8 mouse cellular contexts compared by ENCODE assay signal in the genomic region with DNA sequence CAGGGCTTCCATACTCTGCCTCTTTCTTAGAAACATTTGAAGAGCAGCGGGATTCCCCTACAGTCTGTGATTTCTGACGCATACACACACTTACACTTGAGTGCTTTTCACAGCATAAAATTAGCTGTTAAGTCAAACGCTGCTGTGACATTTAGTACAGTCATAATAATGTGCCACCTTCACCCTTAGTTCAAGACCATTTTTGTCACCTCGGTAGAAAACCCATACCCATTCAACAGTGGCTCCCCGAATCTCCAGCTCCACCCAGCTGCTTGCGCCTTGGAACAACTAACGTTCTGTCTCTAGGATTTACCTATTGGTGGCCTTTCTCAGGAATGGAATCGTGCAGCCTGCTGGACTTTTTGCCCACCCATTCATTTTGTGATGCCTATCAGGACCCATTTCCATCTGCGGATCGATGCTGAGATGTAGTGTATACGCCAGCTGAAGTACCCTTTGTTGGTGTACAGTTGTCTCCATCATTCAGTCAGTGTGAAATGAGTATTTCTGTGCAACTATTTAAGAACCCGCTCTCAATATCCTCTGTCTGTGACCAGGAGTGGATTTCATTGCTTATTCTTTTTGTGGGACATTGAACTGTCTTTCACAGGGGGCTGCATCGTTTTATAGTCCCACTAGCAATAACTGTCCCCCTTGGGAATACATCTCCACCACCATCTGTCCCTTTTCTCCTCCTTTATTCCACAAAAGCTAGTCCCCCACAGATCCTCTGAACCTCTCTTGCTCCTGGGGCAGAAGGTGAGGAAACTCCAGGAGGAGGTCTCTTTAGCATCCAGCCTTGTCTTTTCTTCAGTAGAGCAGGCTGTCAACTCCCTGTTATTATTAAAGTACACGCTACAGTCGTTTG. TPM values are rescaled to one million over a fixed set of nuclear protein-coding genes. Genes with fewer than 3 reads are reported as not detected.
A peak's percentile ranks its signal among the peaks of the same experiment; 100 is the strongest.
DNase-seq lines count a peak whose midpoint lies in the region; ATAC-seq lines count a peak whose summit lies in the region.

No protein-coding gene starts in this region.

- no peaks in the 10 kb centered on the region for H3K27me3 ChIP-seq in erythroblast, embryonic 14.5 days (ENCODE audit: control insufficient read depth)
- H3K27me3 ChIP-seq in limb, embryonic 13.5 days, result no peaks in the 10 kb centered on the region
- H3K27me3 ChIP-seq in stomach, embryonic 14.5 days (ENCODE audit: control insufficient read depth, insufficient read depth, low read length), result no peaks in the 10 kb centered on the region

- peak overlapping the region; percentile 71 for H3K4me3 ChIP-seq in erythroblast, embryonic 14.5 days (replicated peaks)
- H3K4me3 ChIP-seq in limb, embryonic 13.5 days, result peak overlapping the region; percentile 48
- peak overlapping the region; percentile 36 for H3K4me3 ChIP-seq in stomach, embryonic 14.5 days (ENCODE audit: low read depth, low read length)

- DNase-seq in thymus, postnatal 14 days, result peak; percentile 27
- no peak for DNase-seq in thymus, postnatal 10 days (ENCODE audit: low spot score in 2 of 2)
- no peak for DNase-seq in left cerebral cortex, postnatal 14 days (ENCODE audit: low spot score in 2 of 2)
- DNase-seq in adipocyte (ENCODE audit: low spot score), result no peak

- H3K9me3 ChIP-seq in erythroblast, embryonic 14.5 days (ENCODE audit: control insufficient read depth, low read length), result no peaks in the 10 kb centered on the region
- no peaks in the 10 kb centered on the region for H3K9me3 ChIP-seq in limb, embryonic 13.5 days
- H3K9me3 ChIP-seq in stomach, embryonic 14.5 days (ENCODE audit: control insufficient read depth, low read depth, low read length), result no peaks in the 10 kb centered on the region

- intact Hi-C loops in left cerebral cortex, postnatal 14 days (cut with DNase I), result no loop called here

- no peak for ATAC-seq in erythroblast, adult 5-6 weeks (replicated peaks; ENCODE audit: low FRiP score, poor library complexity, severe bottlenecking)
- no peak for ATAC-seq in limb, embryonic 13.5 days (ENCODE audit: low FRiP score, low read depth)
- no peak for ATAC-seq in stomach, embryonic 14.5 days (ENCODE audit: insufficient number of reproducible peaks, insufficient read depth, low FRiP score, low read depth)

- peak overlapping the region; percentile 83 for H3K4me2 ChIP-seq in limb, embryonic 13.5 days (replicated peaks)
- peak overlapping the region; percentile 83 for H3K4me2 ChIP-seq in stomach, embryonic 14.5 days (replicated peaks; ENCODE audit: low read depth, low read length)

- H3K27ac ChIP-seq in limb, embryonic 13.5 days, result peak overlapping the region; percentile 95
- H3K27ac ChIP-seq in stomach, embryonic 14.5 days (ENCODE audit: low read length), result peak overlapping the region; percentile 99

- peaks cover 80% of the 10 kb centered on the region for H3K4me1 ChIP-seq in erythroblast, embryonic 14.5 days (ENCODE audit: control insufficient read depth)
- peaks cover 57% of the 10 kb centered on the region for H3K4me1 ChIP-seq in limb, embryonic 13.5 days
- peaks cover 39% of the 10 kb centered on the region; the same call in 1 of the 2 replicates for H3K4me1 ChIP-seq in stomach, embryonic 14.5 days (ENCODE audit: control insufficient read depth, insufficient read depth, low read length)

- H3K36me3 ChIP-seq in erythroblast, embryonic 14.5 days (ENCODE audit: control insufficient read depth), result no peaks in the 10 kb centered on the region
- H3K36me3 ChIP-seq in limb, embryonic 13.5 days, result no peaks in the 10 kb centered on the region
- no peaks in the 10 kb centered on the region for H3K36me3 ChIP-seq in stomach, embryonic 14.5 days (ENCODE audit: control insufficient read depth, insufficient read depth, low read length)

- peak overlapping the region; percentile 48; the same call in 1 of the 2 replicates for H3K9ac ChIP-seq in limb, embryonic 13.5 days
- 0 out of 2 replicates have a peak overlapping the region, but pooled peaks have one; percentile 25 for H3K9ac ChIP-seq in stomach, embryonic 14.5 days (replicated peaks; ENCODE audit: low read depth, low read length)

- WGBS in limb, embryonic 13.5 days, result 25% methylated on average over 15 of the region's 15 CpGs
- WGBS in stomach, embryonic 14.5 days, result 26% methylated on average over 15 of the region's 15 CpGs

RNA-seq across cellular contexts. Expression of gene Scd2, which starts 10.1 kb away (rescaled TPM):
- polyA plus RNA-seq in erythroblast, embryonic 14.5 days (2012), result 0.27 TPM in 2 replicates
- 11.3 and 16.7 TPM in 2 replicates for total RNA-seq in erythroblast, adult 5-6 weeks (2015; ENCODE audit: low replicate concordance)
- 17.3 and 20.9 TPM in 2 replicates for total RNA-seq in erythroblast, adult 5-6 weeks (2017; ENCODE audit: low replicate concordance)
- 197 and 219 TPM in 2 replicates for polyA plus RNA-seq in limb, embryonic 13.5 days (2015; fragmentation: Nextera tagmentation; extraction: Ambion mirVana)
- polyA plus RNA-seq in stomach, embryonic 14.5 days (2014; fragmentation: Nextera tagmentation; extraction: Ambion mirVana), result 237 and 282 TPM in 2 replicates
- total RNA-seq in left cerebral cortex, postnatal 14 days (2021), result 100 to 1,000 TPM; 555 to 608 TPM

RNA-seq across cellular contexts. Expression of gene Scd4, which starts 49.5 kb away (rescaled TPM):
- not detected in 2 replicates for polyA plus RNA-seq in erythroblast, embryonic 14.5 days (2012)
- 0.38 TPM in 1 of 2 replicates, not detected in the other for total RNA-seq in erythroblast, adult 5-6 weeks (2015; ENCODE audit: low replicate concordance)
- total RNA-seq in erythroblast, adult 5-6 weeks (2017; ENCODE audit: low replicate concordance), result not detected in 2 replicates
- 0.13 and 0.14 TPM in 2 replicates for polyA plus RNA-seq in limb, embryonic 13.5 days (2015; fragmentation: Nextera tagmentation; extraction: Ambion mirVana)
- polyA plus RNA-seq in stomach, embryonic 14.5 days (2014; fragmentation: Nextera tagmentation; extraction: Ambion mirVana), result 0.10 and 0.25 TPM in 2 replicates
- total RNA-seq in left cerebral cortex, postnatal 14 days (2021), result 1 to 10 TPM; 1.9 to 2.1 TPM

Comparison
In these comparisons a context has a peak if more than half of its experiments do, and no peak if none do; other contexts are left out.
1. RNA of gene Scd2, which starts 10.1 kb away (polyA plus RNA-seq): 237 to 282 TPM in stomach, embryonic 14.5 days and 197 to 219 TPM in limb, embryonic 13.5 days; 0.27 TPM in erythroblast, embryonic 14.5 days; every median in the first group is over 100 times any median in the second.
2. Peak in every context shown above with its lines, with median percentiles within 50 percentile points of each other: H3K4me3 ChIP-seq.